Mouse (Mus musculus): ENCODE measurements around the gene Sec24a.
"Not testable (repeated sequence)": the region's sequence is repeated elsewhere in the genome, so short reads cannot be mapped to it uniquely, and the experiment has no call there.

GRCm38 (mm10) chr11:51751623-51752225 lies 11.7 kb downstream of the Sec24a start:
- TF ChIP-seq ZC3H11A (IDR thresholded peaks at IDR 0.05; ENCODE audit: borderline replicate concordance, low read depth, low read length); MAFK (IDR thresholded peaks at IDR 0.05; ENCODE audit: insufficient read depth, low read depth, low read length); HCFC1 (IDR thresholded peaks at IDR 0.05; ENCODE audit: borderline replicate concordance, insufficient read depth, low read length); CHD2 (IDR thresholded peaks at IDR 0.05; ENCODE audit: low read depth, low read length): not testable (repeated sequence)
- 0 out of 2 replicates have a peak, but pooled peaks have one; percentile 49 for TF ChIP-seq ZNF384 (IDR thresholded peaks at IDR 0.05; ENCODE audit: low read depth, low read length)
